Mouse (Mus musculus): ENCODE measurements around the gene Krt72. TPM values are rescaled to one million over a fixed set of nuclear protein-coding genes. Genes with fewer than 3 reads are reported as not detected.

Krt72 gene
- not detected for total RNA-seq (2021)
- long read RNA-seq, experiment 1, result 0 reads
- long read RNA-seq, experiment 2, result 0 reads

GRCm38 (mm10) chr15:101786360-101786759, at the start of gene Krt72:
TSS of gene Krt72 (minus strand) at chr15:101786460.
- DNase-seq (ENCODE audit: low spot score in 2 of 2), result no peak

- DNase-seq (ENCODE audit: low spot score in 2 of 2), result no peak
These were observed 48.6 kb upstream of the Krt72 start for GRCm38 (mm10) chr15:101834784-101835328.

GRCm38 (mm10) chr15:101833131-101833530, 46.9 kb upstream of the Krt72 start:
- DNase-seq (ENCODE audit: low spot score in 2 of 2), result no peak

GRCm38 (mm10) chr15:101829441-101829840, 43.2 kb upstream of the Krt72 start:
- DNase-seq (ENCODE audit: low spot score in 2 of 2), result no peak

- DNase-seq (ENCODE audit: low spot score in 2 of 2), result no peak
These were observed 35.5 kb upstream of the Krt72 start for GRCm38 (mm10) chr15:101821786-101822185.

- no peak for DNase-seq (ENCODE audit: low spot score in 2 of 2)
These were observed 31.6 kb upstream of the Krt72 start, which contains the start of gene Krt2 for GRCm38 (mm10) chr15:101817875-101818274. TSS of gene Krt2 (minus strand) at chr15:101818169.

- peak; percentile 12 to 38 for DNase-seq (ENCODE audit: low spot score in 2 of 2)
These were observed 17.0 kb upstream of the Krt72 start for GRCm38 (mm10) chr15:101803052-101803822.

- DNase-seq (ENCODE audit: low spot score in 2 of 2), result no peak
These were observed 16.1 kb upstream of the Krt72 start, which contains the start of gene Krt73 for GRCm38 (mm10) chr15:101802296-101802835. TSS of gene Krt73 (minus strand) at chr15:101802346.

GRCm38 (mm10) chr15:101790867-101791266, 4.6 kb upstream of the Krt72 start:
- DNase-seq (ENCODE audit: low spot score in 2 of 2), result no peak

- no peak for DNase-seq (ENCODE audit: low spot score in 2 of 2)
These were observed 12.8 kb downstream of the Krt72 start for GRCm38 (mm10) chr15:101773420-101773819.

GRCm38 (mm10) chr15:101772711-101773081, 13.6 kb downstream of the Krt72 start:
- peak; percentile 87 to 94 for DNase-seq (ENCODE audit: low spot score in 2 of 2)

GRCm38 (mm10) chr15:101772080-101772710, 14.1 kb downstream of the Krt72 start:
- no peak for DNase-seq (ENCODE audit: low spot score in 2 of 2)

GRCm38 (mm10) chr15:101770226-101770625, 16.0 kb downstream of the Krt72 start:
- no peak for DNase-seq (ENCODE audit: low spot score in 2 of 2)

GRCm38 (mm10) chr15:101742711-101743110, 43.5 kb downstream of the Krt72 start, which contains the start of gene Krt71:
TSS of gene Krt71 (minus strand) at chr15:101743109.
- no peak for DNase-seq (ENCODE audit: low spot score in 2 of 2)

GRCm38 (mm10) chr15:101737786-101738185, 48.5 kb downstream of the Krt72 start:
- DNase-seq (ENCODE audit: low spot score in 2 of 2), result no peak

- DNase-seq (ENCODE audit: low spot score in 2 of 2), result no peak
These were observed 55.6 kb downstream of the Krt72 start for GRCm38 (mm10) chr15:101730653-101731052.

Other genes with a start within 250 kb of the Krt72 start
- gene Krt82, start 235.8 kb downstream of the Krt72 start, total RNA-seq (2021), result not detected
- gene Krt90, start 223.5 kb downstream of the Krt72 start, total RNA-seq (2021), result not detected
- gene Krt75, start 212.6 kb downstream of the Krt72 start, total RNA-seq (2021), result not detected
- not detected for gene Gm5414, start 158.3 kb downstream of the Krt72 start, total RNA-seq (2021)
- not detected for gene Gm5478, start 139.1 kb downstream of the Krt72 start, total RNA-seq (2021)
- gene Krt6b, start 106.2 kb downstream of the Krt72 start, total RNA-seq (2021), result not detected
- gene Krt6a, start 92.2 kb downstream of the Krt72 start, total RNA-seq (2021), result not detected
- not detected for gene Krt5, start 73.6 kb downstream of the Krt72 start, total RNA-seq (2021)
- gene Krt71, start 43.4 kb downstream of the Krt72 start, total RNA-seq (2021), result not detected
- 1 to 10 TPM; 1.7 TPM for gene Krt73, start 15.9 kb upstream of the Krt72 start, total RNA-seq (2021)
- gene Krt2, start 31.7 kb upstream of the Krt72 start, total RNA-seq (2021), result under 1 TPM; 0.28 to 0.67 TPM
- gene Krt1, start 64.3 kb upstream of the Krt72 start, total RNA-seq (2021), result 1 to 10 TPM; 1.7 to 2.6 TPM
- 10 to 100 TPM; 13.4 to 16.9 TPM for gene Krt77, start 83.2 kb upstream of the Krt72 start, total RNA-seq (2021)
- gene Krt76, start 106.5 kb upstream of the Krt72 start, total RNA-seq (2021), result not detected
- not detected for gene Krt4, start 138.3 kb upstream of the Krt72 start, total RNA-seq (2021)
- not detected for gene Krt79, start 153.9 kb upstream of the Krt72 start, total RNA-seq (2021)
- not detected for gene Krt78, start 167.8 kb upstream of the Krt72 start, total RNA-seq (2021)
- not detected for gene Krt8, start 218.0 kb upstream of the Krt72 start, total RNA-seq (2021)
- gene Krt18, start 241.7 kb upstream of the Krt72 start, total RNA-seq (2021), result under 1 TPM in 1 of 2 experiments, not detected in 1; 0.26 TPM